Mouse (Mus musculus) stomach, embryonic 14.5 days (tissue): Measurements from ENCODE around the gene Nxpe3. TPM values are rescaled to one million over a fixed set of nuclear protein-coding genes. Genes with fewer than 3 reads are reported as not detected.

Experiments used
- ATAC-seq: fragments of 200-750 bp; cut with Nextera tagmentation; 2 replicates; pipeline ENCODE4 v1.8.0; 2017; ENCODE audit warnings: low read depth, moderate TSS enrichment; ENCODE audit not compliant: insufficient number of reproducible peaks, insufficient read depth, low FRiP score
- H3K27ac ChIP-seq: fragments of 300-500 bp; sonication (generic); 2 replicates; pipeline ENCODE4 v1.5.1; 2014; ENCODE audit warnings: mild to moderate bottlenecking, low read length, moderate library complexity, mixed read lengths
- H3K27me3 ChIP-seq: fragments of 300-500 bp; sonication (generic); 2 replicates; pipeline ENCODE4 v1.6.1; 2014; ENCODE audit warnings: low read length, control low read depth, mixed read lengths; ENCODE audit not compliant: control insufficient read depth, insufficient read depth
- H3K36me3 ChIP-seq: fragments of 300-500 bp; sonication (generic); 2 replicates; pipeline ENCODE4 v1.6.1; 2014; ENCODE audit warnings: mild to moderate bottlenecking, control low read depth, low read length, moderate library complexity, mixed read lengths; ENCODE audit not compliant: control insufficient read depth, insufficient read depth
- H3K4me1 ChIP-seq: fragments of 300-500 bp; sonication (generic); 2 replicates; pipeline ENCODE4 v1.6.1; 2014; ENCODE audit warnings: low read length, control low read depth, mixed read lengths; ENCODE audit not compliant: control insufficient read depth, insufficient read depth
- H3K4me2 ChIP-seq: fragments of 300-500 bp; sonication (generic); replicated peaks from 2 replicates; pipeline ENCODE4 v1.6.1; 2014; ENCODE audit warnings: low read depth, low read length, control low read depth
- H3K4me3 ChIP-seq: fragments of 300-500 bp; sonication (generic); 2 replicates; pipeline ENCODE4 v1.5.1; 2014; ENCODE audit warnings: low read depth, low read length, control low read depth
- H3K9ac ChIP-seq: fragments of 300-500 bp; sonication (generic); replicated peaks from 2 replicates; pipeline ENCODE4 v1.6.1; 2014; ENCODE audit warnings: low read depth, mild to moderate bottlenecking, control low read depth, low read length, moderate library complexity, mixed read lengths
- H3K9me3 ChIP-seq: fragments of 300-500 bp; sonication (generic); 2 replicates; pipeline ENCODE4 v1.6.1; 2016; ENCODE audit warnings: low read depth, low read length, control low read depth; ENCODE audit not compliant: control insufficient read depth
- WGBS: fragments of 180-500 bp; shearing (Covaris S2); extraction: QIAGEN DNeasy Blood & Tissue Kit; methylation state at CpG from one replicate; pipeline ENCODE4 v1.1.7; 2014; 5-methylcytosine and 5-hydroxymethylcytosine counted together
- polyA plus RNA-seq: library from polyadenylated mRNA; unstranded; fragments of >200 nt; fragmentation: Nextera tagmentation; extraction: Ambion mirVana; gene quantifications from 2 replicates; pipeline ENCODE4 v1.2.1, GENCODE M21; 2014

Nxpe3 gene
- polyA plus RNA-seq, 1 experiment from 2014 or later: 0.52 TPM

- no peaks in the 10 kb centered on the region for H3K27me3 ChIP-seq
- no peaks in the 10 kb centered on the region for H3K9me3 ChIP-seq
- peak overlapping the region; percentile 77 for H3K27ac ChIP-seq
- H3K9ac ChIP-seq: peak overlapping the region; percentile 34
- under 1% methylated on average over 67 of the region's 67 CpGs for whole genome bisulfite sequencing
- H3K4me3 ChIP-seq: peak overlapping the region; percentile 57
- peak; percentile 95 for ATAC-seq
- peak overlapping the region; percentile 50 for H3K4me2 ChIP-seq
- peaks cover 7% of the 10 kb centered on the region; the same call in 1 of the 2 replicates for H3K4me1 ChIP-seq
- H3K36me3 ChIP-seq: peaks cover 11% of the 10 kb centered on the region; the same call in 1 of the 2 replicates
Measured at GRCm38 (mm10) chr16:55821997-55822740, 72.9 kb downstream of the Nxpe3 start.

DNA sequence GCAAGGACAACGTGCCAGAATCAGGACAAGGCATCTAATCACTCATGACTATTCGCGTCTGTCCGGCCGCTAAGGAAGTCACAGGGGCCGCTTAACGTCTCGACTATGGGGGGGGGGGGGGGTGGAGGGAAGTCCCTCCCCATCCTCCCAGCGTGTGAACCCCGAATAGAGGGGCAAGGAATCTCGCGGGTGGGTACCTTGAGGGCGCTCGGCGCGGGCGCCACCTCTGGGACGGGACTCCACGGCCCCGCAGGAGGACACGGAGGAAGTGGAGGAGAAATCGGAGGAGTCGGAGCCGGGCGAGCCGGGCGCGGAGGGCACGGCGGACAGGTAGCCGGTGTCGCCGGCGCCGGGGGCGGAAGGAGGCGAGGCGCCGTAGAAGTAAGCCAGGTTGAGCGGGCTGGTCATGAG, 73.5 kb downstream of the Nxpe3 start:
- Histone ChIP-seq H3K4me1 (peaks cover 7% of the 10 kb centered on the region; the same call in 1 of the 2 replicates), H3K27ac (peak overlapping the region; percentile 52; the same call in 1 of the 2 replicates), H3K9me3 (no peaks in the 10 kb centered on the region), H3K4me2 (peak overlapping the region; percentile 50), H3K36me3 (peaks cover 13% of the 10 kb centered on the region; the same call in 1 of the 2 replicates), H3K9ac (peak overlapping the region; percentile 34), H3K27me3 (no peaks in the 10 kb centered on the region), H3K4me3 (peak overlapping the region; percentile 57)
- peak; percentile 34 for ATAC-seq
- under 1% methylated on average over 33 of the region's 40 CpGs for WGBS

GRCm38 (mm10) chr16:55820916-55821570, 74.0 kb downstream of the Nxpe3 start:
- Histone ChIP-seq H3K9me3 (no peaks in the 10 kb centered on the region), H3K4me1 (peaks cover 7% of the 10 kb centered on the region; the same call in 1 of the 2 replicates), H3K36me3 (peaks cover 18% of the 10 kb centered on the region), H3K9ac (peak overlapping the region; percentile 34), H3K27me3 (no peaks in the 10 kb centered on the region), H3K27ac (peak overlapping the region; percentile 60; the same call in 1 of the 2 replicates), H3K4me3 (peak overlapping the region; percentile 57), H3K4me2 (peak overlapping the region; percentile 50)
- WGBS: 11% methylated on average over 20 of the region's 20 CpGs
- ATAC-seq: no peak

DNA sequence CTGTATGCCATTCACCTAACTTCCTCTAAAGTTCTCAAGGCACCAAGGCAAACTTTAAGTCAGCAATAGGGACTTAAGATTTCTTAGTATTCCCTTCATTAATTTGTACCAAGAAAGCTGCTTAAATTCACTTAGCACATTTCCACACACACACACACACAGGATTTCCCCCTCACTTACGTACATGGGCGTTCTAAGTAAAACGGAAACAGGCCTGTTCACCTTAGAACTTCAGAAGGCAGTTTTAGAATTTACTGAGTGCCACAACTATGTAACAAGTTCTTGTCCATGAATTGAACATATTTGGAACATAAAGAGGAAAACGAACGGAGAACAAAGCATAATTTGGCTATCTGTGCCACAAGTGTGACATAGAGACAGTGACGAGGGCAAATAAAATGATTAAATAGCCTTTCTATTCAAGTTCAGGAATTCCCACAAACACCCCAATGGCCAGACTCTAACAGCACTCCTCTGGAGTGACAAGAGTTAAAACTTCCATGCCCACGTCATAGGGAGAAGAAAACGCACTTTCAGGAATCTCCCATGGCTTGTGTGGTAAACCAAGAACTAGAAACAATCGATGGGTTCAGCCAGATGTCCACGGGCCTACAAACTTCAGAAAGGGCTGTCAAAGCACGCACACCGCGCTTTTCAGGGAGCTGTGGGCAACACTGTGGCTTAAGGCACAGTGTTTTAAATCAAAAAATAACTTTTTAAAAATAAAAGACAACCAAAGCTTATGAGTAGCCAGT, 74.7 kb downstream of the Nxpe3 start:
- Histone ChIP-seq H3K9ac (peak overlapping the region; percentile 34), H3K9me3 (no peaks in the 10 kb centered on the region), H3K27me3 (no peaks in the 10 kb centered on the region), H3K4me2 (peak overlapping the region; percentile 50), H3K4me3 (peak overlapping the region; percentile 57), H3K27ac (peak overlapping the region; percentile 60; the same call in 1 of the 2 replicates), H3K4me1 (peaks cover 7% of the 10 kb centered on the region; the same call in 1 of the 2 replicates), H3K36me3 (peaks cover 25% of the 10 kb centered on the region)
- 41% methylated on average over 13 of the region's 13 CpGs for WGBS
- ATAC-seq: no peak

DNA sequence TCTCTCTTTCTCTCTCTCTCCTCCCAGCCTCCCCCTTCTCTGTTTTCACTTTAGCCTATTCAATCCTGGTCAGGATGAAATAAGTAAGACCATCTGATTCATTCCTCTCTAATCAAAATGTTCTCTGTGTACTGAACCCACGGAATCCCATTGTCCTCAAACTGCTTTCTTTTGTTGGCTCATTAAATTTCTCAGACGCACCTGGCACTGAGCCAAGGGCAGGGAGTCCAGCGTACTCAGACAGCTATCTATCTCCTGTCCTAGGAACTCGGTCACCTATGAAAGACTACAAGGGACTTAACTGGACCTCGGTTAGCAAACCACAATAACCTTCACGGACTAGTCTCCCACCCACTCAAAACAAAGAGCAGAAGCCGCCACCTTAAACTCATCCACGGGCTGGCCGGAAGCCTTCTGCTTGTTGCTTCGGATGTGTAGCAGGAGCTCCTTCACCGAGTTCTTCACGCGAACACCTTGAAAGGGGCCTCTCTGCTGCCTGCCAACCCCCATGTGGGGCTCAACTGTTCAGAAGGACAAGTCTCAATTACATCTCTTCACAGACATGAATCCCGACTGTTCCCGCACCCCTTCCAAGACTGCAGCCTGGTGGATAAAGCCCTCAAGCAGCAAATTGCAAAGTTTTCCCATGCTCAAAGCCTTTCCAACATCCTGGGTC, 75.8 kb downstream of the Nxpe3 start:
- peaks cover 33% of the 10 kb centered on the region for H3K36me3 ChIP-seq
- peaks cover 7% of the 10 kb centered on the region; the same call in 1 of the 2 replicates for H3K4me1 ChIP-seq
- peak overlapping the region; percentile 57 for H3K4me3 ChIP-seq
- H3K4me2 ChIP-seq: peak overlapping the region; percentile 50
- WGBS: 40% methylated on average over 15 of the region's 15 CpGs
- no peaks in the 10 kb centered on the region for H3K27me3 ChIP-seq
- no peak for ATAC-seq
- H3K27ac ChIP-seq: peak overlapping the region; percentile 36; the same call in 1 of the 2 replicates
- H3K9ac ChIP-seq: peak overlapping the region; percentile 34; the same call in 1 of the 2 replicates
- H3K9me3 ChIP-seq: no peaks in the 10 kb centered on the region

DNA sequence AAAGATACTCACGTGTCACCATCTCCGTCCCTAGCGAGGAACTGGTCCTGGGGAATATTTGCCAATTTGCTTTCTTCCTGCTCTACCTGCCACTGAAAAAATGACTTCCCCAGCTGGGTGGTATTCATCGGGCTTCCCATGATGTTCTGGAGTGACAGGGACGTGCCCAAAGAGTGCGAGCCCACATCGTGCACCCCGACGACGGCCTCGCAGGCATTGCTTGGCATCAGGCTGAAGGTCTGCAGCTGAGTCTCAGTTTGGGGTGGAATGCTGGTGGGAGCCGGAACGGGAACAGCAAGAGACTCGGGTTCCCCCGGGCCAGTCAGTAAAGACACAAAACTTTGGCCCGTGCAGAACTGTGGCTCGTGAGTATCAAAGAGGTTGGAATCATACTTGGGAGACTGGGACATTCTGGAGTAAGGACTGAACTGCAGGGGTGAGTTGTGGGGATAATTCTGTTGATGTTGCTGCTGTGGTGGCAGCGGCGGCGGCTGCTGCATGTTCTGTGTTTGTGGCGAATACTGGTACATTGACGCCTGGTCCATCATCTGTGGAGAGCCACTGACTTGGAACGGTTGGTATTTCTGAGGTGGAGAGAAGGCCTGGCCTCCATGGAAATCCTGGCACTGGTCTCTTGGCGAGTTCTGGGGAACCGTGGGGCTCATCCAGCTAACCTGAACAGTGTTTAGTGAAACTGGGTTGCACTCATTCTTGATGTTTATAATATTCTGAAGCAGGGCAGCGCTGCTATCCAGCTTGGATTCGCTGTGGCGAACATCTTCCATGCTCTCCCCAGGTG, 77.2 kb downstream of the Nxpe3 start:
- WGBS: 94% methylated on average over 28 of the region's 28 CpGs
- peaks cover 4% of the 10 kb centered on the region; the same call in 1 of the 2 replicates for H3K4me1 ChIP-seq
- peaks cover 46% of the 10 kb centered on the region for H3K36me3 ChIP-seq
- H3K9ac ChIP-seq: no peak overlapping the region
- no peaks in the 10 kb centered on the region for H3K27me3 ChIP-seq
- H3K4me3 ChIP-seq: no peak overlapping the region
- ATAC-seq: no peak
- H3K9me3 ChIP-seq: no peaks in the 10 kb centered on the region
- no peak overlapping the region for H3K27ac ChIP-seq
- H3K4me2 ChIP-seq: no peak overlapping the region

- Histone ChIP-seq H3K36me3 (peaks cover 57% of the 10 kb centered on the region), H3K9me3 (no peaks in the 10 kb centered on the region), H3K27me3 (no peaks in the 10 kb centered on the region), H3K4me3 (no peak overlapping the region), H3K4me2 (no peak overlapping the region), H3K9ac (no peak overlapping the region), H3K4me1 (peaks cover 3% of the 10 kb centered on the region; the same call in 1 of the 2 replicates), H3K27ac (peak overlapping the region; percentile 4; the same call in 1 of the 2 replicates)
- peak; percentile 81 for ATAC-seq
- WGBS: 73% methylated on average over 13 of the region's 13 CpGs
Measured at GRCm38 (mm10) chr16:55816202-55816941, 78.7 kb downstream of the Nxpe3 start.
